Mouse (Mus musculus): Measurements from ENCODE around the gene Ppp1r14c.
"Not testable (repeated sequence)": the region's sequence is repeated elsewhere in the genome, so short reads cannot be mapped to it uniquely, and the experiment has no call there.

- TF ChIP-seq USF1 (IDR thresholded peaks at IDR 0.05; ENCODE audit: low read depth); CTCF (IDR thresholded peaks at IDR 0.05; ENCODE audit: control insufficient read depth, insufficient read depth, insufficient read length); CEBPB (IDR thresholded peaks at IDR 0.05; ENCODE audit: low read depth); MYOG (IDR thresholded peaks at IDR 0.05; ENCODE audit: control insufficient read depth, extremely low read depth, insufficient read length): not testable (repeated sequence)
These were observed 135.0 kb downstream of the Ppp1r14c start for GRCm38 (mm10) chr10:3500846-3501245.

Data from C2C12 (cell line).